Mouse (Mus musculus): Measurements from ENCODE around the gene 2510009E07Rik. TPM values are rescaled to one million over a fixed set of nuclear protein-coding genes. Genes with fewer than 3 reads are reported as not detected.

The 2510009E07Rik gene
- polyA plus RNA-seq, 1 experiment from 2014 or later = 41.9 TPM

GRCm38 (mm10) chr16:21606249-21607020, 88.0 kb downstream of the 2510009E07Rik start:
- WGBS = 70% methylated on average over 6 of the region's 6 CpGs
- H3K9ac ChIP-seq (replicated peaks) = no peak overlapping the region
- no peaks in the 10 kb centered on the region for H3K27me3 ChIP-seq (replicated peaks)
- no peaks in the 10 kb centered on the region for H3K36me3 ChIP-seq
- H3K4me1 ChIP-seq = peaks cover 22% of the 10 kb centered on the region
- H3K9me3 ChIP-seq (replicated peaks) = no peaks in the 10 kb centered on the region
- H3K4me3 ChIP-seq (replicated peaks) = no peak overlapping the region
- H3K4me2 ChIP-seq = no peak overlapping the region
- H3K27ac ChIP-seq (replicated peaks) = no peak overlapping the region
- no peak for ATAC-seq (ENCODE audit: low FRiP score)

DNA sequence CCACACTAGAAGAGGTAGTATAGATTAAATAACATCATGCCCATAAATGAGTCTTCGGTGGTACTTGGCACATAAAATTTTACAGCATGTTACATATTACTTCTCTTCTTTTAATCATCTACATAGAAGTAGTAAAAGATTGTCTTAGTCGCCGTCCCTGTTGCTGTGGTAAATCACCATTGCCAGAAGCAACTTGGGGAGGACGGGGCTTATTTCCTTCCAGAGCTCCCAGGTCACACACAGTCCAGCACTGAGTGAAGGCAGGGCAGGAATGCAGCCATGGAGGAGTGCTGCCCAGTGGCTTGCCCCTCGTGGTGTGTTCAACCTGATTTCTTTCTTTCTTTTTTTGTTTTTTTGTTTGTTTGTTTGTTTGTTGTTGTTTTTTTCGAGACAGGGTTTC, 90.1 kb downstream of the 2510009E07Rik start:
- H3K4me2 ChIP-seq = no peak overlapping the region
- H3K9me3 ChIP-seq (replicated peaks) = no peaks in the 10 kb centered on the region
- H3K36me3 ChIP-seq = no peaks in the 10 kb centered on the region
- no peak overlapping the region for H3K4me3 ChIP-seq (replicated peaks)
- no peak for ATAC-seq (ENCODE audit: low FRiP score)
- H3K27ac ChIP-seq (replicated peaks) = no peak overlapping the region
- H3K4me1 ChIP-seq = peaks cover 22% of the 10 kb centered on the region
- no peaks in the 10 kb centered on the region for H3K27me3 ChIP-seq (replicated peaks)
- WGBS = 83% methylated on average over 6 of the region's 6 CpGs
- H3K9ac ChIP-seq (replicated peaks) = no peak overlapping the region

Other genes with a start within 250 kb of the 2510009E07Rik start
- gene Ehhadh, start 93.1 kb upstream of the 2510009E07Rik start, polyA plus RNA-seq (2015; fragmentation: Nextera tagmentation; extraction: Ambion mirVana) = 1.7 and 3.0 TPM in 2 replicates
- 4.8 and 5.7 TPM in 2 replicates for gene Map3k13, start 99.7 kb upstream of the 2510009E07Rik start, polyA plus RNA-seq (2015; fragmentation: Nextera tagmentation; extraction: Ambion mirVana)